Mouse (Mus musculus) left cerebral cortex, adult 2 months (tissue): ENCODE data around the gene Fam78b. TPM values are rescaled to one million over a fixed set of nuclear protein-coding genes. Genes with fewer than 3 reads are reported as not detected.

Experiments used
- DNase-seq, 2 experiments: peaks; one replicate each; pipeline ENCODE4 v3.0.0; 2021 to 2022; ENCODE audit warnings: low spot score in 2 of 2, mixed read lengths in 1 of 2; ENCODE audit errors: extremely low spot score in 1 of 2
- H3K27ac ChIP-seq: fragments of 200-600 bp; 2 replicates; pipeline ENCODE4 v1.8.1; 2022
- H3K4me3 ChIP-seq: fragments of 200-600 bp; 2 replicates; pipeline ENCODE4 v1.8.1; 2022
- CTCF ChIP-seq: fragments of 200-600 bp; IDR thresholded peaks from 2 replicates; pipeline ENCODE4 v1.8.1; 2022; ENCODE audit warnings: antibody characterized with exemption, mild to moderate bottlenecking, moderate library complexity
- intact Hi-C: fragments of 180-260 bp; cut with DNase I; formaldehyde crosslinking; loops from one replicate; pipeline ENCODE4 v1.15.1; 2025
- total RNA-seq, 2 experiments: library from RNA; stranded (reverse); gene quantifications; 2 replicates each; pipeline ENCODE4 v1.2.3; 2021

Gene Fam78b
- total RNA-seq, 2 experiments from 2014 or later: 31.7 to 33.2 TPM

DNA sequence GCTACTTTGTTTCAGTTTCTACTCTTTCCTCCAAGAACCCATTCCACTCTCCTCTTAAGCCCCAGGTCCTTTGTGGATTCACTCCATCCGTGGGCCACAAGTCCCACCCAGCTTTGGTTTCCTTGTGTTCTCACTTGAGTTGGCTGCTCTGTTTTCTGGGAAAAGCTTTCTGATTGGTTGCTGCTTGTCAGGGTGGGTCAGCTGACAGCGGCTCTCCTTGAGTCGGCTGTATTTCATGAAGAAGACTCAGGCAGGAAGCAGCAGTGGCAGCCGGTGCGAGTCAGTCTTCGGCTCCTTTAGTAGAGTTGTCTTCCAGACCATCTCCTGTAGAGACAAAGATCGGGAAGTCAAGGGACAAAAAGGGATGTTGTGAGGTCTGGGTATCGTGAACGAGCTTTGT lies 101.3 kb downstream of the Fam78b start:
- intact Hi-C loops: no loop called here
- Histone ChIP-seq H3K4me3 (no peak overlapping the region), H3K27ac (no peak overlapping the region)
- TF ChIP-seq CTCF: no peak
- DNase-seq: no peak

DNA sequence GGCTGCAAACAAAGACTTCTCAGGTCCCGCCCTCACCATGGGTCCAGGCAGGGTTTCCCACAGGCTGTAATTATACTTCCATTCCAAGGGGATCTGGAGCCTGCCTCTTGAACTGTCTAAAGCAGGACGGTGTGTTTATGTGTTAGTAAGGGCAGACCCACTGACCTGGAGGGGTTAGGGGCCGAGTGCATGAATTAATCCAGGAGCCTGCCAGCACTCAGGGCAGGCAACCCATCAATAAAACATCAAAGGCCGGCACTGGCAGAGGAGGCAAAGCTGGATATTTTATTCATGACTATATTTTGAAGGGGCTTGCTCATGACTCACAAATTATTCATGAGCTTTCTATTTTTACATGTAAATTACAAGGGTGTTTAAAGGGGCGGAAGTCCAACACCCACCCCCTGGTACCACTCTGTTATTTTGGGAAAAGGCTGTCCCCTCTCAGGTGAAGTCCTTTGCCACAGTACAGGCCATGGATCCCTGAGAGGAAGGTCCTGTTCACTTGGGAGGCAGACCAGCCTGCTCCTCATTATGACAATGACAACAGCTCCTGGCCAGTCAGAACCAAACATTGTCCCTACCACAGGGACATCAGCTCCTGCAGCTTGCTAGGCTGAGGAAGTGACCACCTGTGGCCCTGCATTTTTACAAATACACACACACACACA lies 103.9 kb downstream of the Fam78b start:
- DNase-seq: no peak
- intact Hi-C loops: no loop called here
- no peak for TF ChIP-seq CTCF
- Histone ChIP-seq H3K27ac (no peak overlapping the region), H3K4me3 (no peak overlapping the region)

DNA sequence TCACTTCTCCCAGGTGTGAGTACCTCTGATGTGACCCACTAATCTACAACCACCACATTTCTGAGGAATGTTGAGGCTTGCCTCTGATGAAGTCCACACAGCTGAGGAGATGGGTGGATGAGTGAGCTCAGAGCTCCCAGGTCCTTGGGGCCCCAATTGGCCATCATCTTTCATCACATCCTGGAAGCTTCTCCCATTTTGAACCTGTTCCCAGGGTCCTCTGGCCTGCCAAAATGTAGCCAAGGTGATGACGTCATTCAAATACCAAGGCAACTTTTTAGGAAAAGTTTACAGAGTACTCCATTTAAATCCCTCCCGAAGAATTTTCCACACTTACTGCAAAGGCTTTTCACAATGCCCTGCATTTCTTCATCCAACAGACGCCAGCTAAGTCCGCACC lies 104.7 kb downstream of the Fam78b start:
- no peak for DNase-seq
- no peak for TF ChIP-seq CTCF
- H3K27ac ChIP-seq: no peak overlapping the region
- intact Hi-C loops: no loop called here
- H3K4me3 ChIP-seq: no peak overlapping the region

DNA sequence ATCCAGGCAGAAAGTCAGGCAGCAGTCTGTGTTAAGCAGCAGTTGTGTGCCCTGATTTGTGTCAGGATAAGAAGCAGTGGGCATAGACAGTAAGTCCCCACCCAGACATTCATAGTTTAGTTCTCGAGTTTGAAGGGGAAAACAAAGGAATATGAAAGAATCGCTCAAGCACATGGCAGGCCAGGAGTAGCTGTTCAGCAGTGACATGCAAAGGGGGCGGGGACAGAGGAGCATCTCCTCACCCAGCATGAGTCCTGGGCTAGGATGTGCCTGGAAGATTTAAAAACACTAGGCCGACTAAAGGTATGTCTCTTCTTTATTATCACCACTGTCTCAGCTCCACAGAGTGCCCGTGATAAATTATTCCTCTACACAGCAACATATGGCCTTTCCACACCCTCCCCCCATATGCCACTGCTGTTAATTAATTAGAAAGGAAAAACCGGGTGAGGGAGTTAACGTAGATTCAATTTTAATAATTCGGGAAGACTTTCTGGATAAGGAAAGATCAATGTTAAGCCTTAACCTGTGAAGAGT lies 107.8 kb downstream of the Fam78b start:
- Histone ChIP-seq H3K27ac (no peak overlapping the region), H3K4me3 (no peak overlapping the region)
- intact Hi-C loops: no loop called here
- TF ChIP-seq CTCF: no peak
- DNase-seq: no peak

DNA sequence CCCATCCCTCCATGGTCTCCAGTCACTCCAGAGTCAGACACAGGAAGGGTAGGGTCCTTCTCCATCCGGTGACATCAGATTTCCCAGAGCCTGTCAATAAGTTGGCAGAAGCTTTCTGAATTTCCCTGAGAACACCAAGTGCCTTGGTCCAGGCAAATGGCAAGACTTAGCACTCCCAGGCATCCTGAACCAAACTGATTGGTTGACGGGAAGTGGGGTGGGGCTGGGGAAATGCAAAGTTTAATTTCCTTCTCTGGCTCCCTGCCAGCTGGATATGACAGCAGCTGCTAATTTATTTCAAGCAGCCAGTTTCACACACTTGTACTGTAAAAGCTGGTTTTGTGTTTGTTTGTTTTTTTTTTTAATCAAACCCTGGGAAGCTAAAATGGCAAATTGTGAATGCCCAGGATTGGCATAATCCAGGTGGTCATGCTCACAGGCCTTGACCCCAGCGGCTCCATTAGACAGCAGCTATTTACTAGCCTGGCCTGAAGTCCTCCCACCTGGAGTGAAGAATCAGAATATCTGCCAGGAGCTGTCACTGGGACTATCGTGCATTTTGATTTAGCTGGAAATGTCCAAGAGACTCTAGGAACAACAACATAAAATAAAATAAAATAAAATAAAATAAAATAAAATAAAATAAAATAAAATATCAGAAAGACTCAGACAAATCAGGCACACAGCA lies 113.3 kb downstream of the Fam78b start:
- intact Hi-C loops: no loop called here
- TF ChIP-seq CTCF: no peak
- no peak overlapping the region for H3K27ac ChIP-seq
- no peak overlapping the region for H3K4me3 ChIP-seq
- DNase-seq: no peak

DNA sequence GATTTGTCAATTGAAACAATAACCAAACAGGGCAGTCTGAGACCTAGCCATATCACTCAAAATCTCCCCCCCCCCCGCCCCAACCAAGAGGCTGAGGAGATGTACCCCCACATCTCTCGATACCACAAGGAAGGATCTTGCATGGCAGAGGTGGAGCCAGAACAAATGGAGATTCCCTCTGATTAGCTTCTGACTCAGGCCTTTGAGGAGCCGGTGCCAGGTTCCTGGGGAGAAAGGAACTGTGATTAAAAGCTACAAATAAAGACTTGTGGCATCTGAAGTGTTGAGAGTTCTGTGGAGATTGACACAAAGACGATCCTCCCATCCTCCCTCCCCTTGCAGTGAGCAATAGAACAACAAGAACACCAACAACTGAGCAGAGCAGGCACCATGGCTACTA lies 113.9 kb downstream of the Fam78b start:
- H3K27ac ChIP-seq: no peak overlapping the region
- intact Hi-C loops: no loop called here
- DNase-seq: no peak
- no peak for TF ChIP-seq CTCF
- H3K4me3 ChIP-seq: no peak overlapping the region

DNA sequence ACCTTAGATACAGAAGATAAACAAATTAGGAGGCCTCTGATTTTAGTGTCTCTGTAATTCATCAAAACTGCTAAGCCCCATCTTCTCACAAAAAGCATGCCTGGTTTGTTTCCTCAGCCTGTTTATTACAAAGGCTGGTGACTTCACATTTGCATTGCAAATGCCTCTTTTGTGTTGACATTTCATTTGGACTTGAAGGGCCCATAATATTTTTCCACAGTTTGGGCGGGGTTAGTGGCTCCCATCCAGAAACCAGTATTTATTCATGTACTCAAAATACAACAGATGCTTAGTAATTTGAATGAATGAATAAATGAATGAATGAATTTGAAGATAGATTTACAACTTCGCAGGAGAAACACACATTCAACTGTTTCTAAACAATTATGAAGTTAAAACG lies 115.5 kb downstream of the Fam78b start:
- intact Hi-C loops: no loop called here
- H3K27ac ChIP-seq: no peak overlapping the region
- no peak for TF ChIP-seq CTCF
- no peak overlapping the region for H3K4me3 ChIP-seq
- no peak for DNase-seq

DNA sequence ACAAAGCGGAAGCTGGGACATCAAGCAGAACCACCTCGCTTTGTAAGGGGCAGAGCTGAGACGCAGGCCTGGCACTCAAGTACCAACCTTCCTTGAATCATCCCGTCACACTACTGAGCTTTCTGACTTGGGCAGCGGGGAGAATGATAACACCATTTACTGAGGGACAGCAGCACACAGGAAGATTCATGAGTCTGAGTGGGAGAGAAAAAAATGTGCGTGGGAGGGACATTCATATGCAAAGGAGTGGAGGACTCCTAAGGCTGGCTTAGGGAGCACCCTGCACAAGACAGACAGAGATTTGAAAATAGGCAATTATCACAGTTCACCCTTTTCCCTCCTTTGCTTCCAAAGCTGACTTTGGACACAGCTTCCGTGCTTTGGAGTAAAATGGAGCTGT lies 117.8 kb downstream of the Fam78b start:
- intact Hi-C loops: no loop called here
- TF ChIP-seq CTCF: no peak
- Histone ChIP-seq H3K27ac (0 out of 2 replicates have a peak overlapping the region, but pooled peaks have one; percentile 5), H3K4me3 (no peak overlapping the region)
- no peak for DNase-seq

DNA sequence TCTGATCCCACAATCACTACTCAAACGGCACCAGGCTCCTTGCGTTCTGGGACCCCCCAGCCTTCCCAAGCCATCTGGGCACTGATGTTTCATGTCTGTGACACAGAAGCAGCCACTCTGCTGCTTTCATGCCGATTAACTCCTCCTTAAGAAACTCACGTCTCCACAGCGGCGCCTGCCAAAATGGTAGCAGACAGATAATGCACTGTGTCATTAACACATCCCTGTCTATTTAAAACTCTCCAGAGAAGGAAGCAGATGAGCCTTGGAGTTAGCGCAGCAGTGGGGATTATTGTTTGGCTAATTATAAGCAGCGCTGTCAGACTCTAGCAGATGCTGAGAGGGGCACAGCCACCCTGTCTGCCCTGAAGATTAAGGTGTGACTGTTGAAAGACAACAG lies 118.2 kb downstream of the Fam78b start:
- intact Hi-C loops: no loop called here
- 0 out of 2 replicates have a peak overlapping the region, but pooled peaks have one; percentile 5 for H3K27ac ChIP-seq
- TF ChIP-seq CTCF: no peak; the same call in 1 of the 2 replicates
- no peak overlapping the region for H3K4me3 ChIP-seq
- peak; percentile 16 to 23 for DNase-seq

DNA sequence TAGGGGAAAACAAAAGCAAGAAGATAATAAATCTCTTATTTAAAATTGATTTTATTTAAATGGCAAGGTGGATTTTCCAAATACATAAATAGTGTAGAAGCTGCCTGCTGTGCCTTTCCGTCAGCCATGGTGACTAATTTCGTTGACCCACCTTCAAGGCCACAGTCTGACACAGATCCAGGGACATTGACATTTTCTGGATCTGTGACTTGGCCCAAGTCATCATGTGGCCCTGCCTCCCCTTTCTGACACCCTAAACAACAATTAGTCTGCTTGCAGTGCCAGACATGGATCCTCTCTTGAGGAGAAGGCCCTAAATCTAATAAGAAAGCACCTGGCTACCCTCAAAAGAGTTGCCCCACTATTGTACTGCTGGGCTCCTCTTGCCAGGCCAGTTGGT lies 121.2 kb downstream of the Fam78b start:
- TF ChIP-seq CTCF: no peak
- intact Hi-C loops: no loop called here
- no peak for DNase-seq
- Histone ChIP-seq H3K27ac (no peak overlapping the region), H3K4me3 (no peak overlapping the region)

DNA sequence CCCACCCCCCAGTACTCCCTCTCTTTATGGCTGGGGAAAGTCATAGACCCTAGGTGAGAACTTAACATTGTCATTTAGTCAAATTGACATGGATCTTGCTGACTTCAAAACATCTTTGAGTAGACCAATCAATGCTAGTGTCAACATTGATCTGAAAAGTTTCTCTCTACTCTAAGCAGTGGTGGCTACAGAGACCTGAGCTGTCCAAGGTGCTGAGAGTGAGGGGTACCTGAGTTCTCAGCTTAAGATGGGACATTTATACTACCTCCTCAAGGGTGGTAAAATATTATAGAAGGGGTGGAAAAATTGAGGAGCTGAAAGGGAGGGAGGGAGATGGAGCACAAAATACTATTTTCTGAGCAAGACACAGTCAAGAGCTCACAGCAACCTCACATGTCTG lies 122.3 kb downstream of the Fam78b start:
- DNase-seq: no peak
- intact Hi-C loops: no loop called here
- TF ChIP-seq CTCF: no peak
- H3K27ac ChIP-seq: no peak overlapping the region
- no peak overlapping the region for H3K4me3 ChIP-seq

DNA sequence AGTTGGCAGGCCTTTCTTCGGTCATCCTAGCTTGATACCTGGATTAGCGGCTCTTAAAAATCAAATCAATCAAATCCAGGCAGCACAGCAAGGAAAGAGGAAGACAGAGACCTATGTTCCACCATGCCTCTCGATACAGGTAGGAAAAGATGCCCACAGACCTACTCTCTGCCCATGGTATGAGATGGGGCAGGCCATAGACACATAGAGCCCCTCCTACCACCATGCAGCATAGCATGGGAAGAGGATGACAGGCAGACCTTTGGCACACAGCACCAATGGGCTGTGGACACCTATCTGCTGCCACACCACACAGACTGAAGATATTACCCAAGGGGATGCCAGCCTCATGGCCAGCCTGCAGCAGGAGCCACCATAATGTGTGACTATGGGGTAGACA lies 124.7 kb downstream of the Fam78b start:
- no peak for TF ChIP-seq CTCF
- Histone ChIP-seq H3K4me3 (no peak overlapping the region), H3K27ac (no peak overlapping the region)
- intact Hi-C loops: no loop called here
- DNase-seq: no peak

DNA sequence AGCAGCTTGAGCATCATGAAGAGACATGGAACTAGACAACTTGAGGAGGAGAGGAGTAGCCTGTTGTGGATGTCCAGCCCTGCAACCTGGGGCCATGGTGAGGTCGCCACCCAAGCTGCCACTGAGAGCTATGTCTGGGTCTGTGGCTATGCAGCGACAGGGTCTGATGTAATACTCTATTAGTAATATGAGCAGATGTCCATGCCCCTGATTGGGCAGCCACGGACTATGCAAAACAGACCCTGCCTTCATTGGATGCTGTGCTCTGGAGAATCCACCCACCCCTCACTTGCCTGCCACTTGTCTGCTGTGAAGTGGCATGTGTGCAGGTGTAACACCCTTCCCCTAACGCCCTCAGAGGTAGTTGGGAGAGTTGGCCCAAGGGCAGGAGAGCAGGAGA lies 125.1 kb downstream of the Fam78b start:
- intact Hi-C loops: no loop called here
- H3K4me3 ChIP-seq: no peak overlapping the region
- no peak overlapping the region for H3K27ac ChIP-seq
- TF ChIP-seq CTCF: no peak
- no peak for DNase-seq
